In the genomic region with DNA sequence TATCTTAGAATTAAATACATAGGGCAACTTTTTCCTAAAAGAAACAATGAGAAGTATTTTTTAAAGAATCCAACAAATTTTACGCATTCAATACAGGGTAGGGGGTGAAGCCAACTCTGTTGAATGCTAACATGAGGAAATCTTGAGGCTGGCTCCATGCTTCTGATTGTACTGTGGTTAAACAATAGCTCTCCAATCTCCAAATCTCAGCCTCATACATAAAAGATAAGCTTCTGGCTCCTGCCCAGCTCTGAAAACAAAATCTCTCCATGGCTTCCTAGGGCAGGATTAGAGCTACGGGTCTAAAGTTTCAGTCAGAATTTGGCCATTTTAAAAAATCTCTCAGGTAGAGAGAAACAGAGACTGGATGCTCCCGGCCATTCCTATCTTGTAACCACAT, we compare ENCODE assay signal across 14 mouse cellular contexts.
"Had no signal": no experiment of that assay in that cellular context is flagged by ENCODE, and none has a peak within 500 bp of the region (broad histone marks: within the 10 kb centered on the region; RNA-seq: fewer than 3 reads in every experiment).

No protein-coding gene starts in this region.

- H3K4me3 ChIP-seq: intestine, embryonic 15.5 days; layer of hippocampus, adult 2 months; limb, embryonic 12.5 days; liver, embryonic 13.5 days; megakaryocyte, embryonic 14.5 days; neural tube, embryonic 12.5 days had no signal

- H3K9me3 ChIP-seq: intestine, embryonic 15.5 days; limb, embryonic 12.5 days; liver, embryonic 13.5 days; neural tube, embryonic 12.5 days had no signal

- H3K4me1 ChIP-seq: limb, embryonic 12.5 days; liver, embryonic 13.5 days; megakaryocyte, embryonic 14.5 days; neural tube, embryonic 12.5 days had no signal

- ATAC-seq: intestine, embryonic 15.5 days; liver, postnatal 0 days had no signal

- H3K27ac ChIP-seq: intestine, embryonic 15.5 days; layer of hippocampus, adult 2 months; limb, embryonic 12.5 days; liver, embryonic 13.5 days; macrophage; neural tube, embryonic 12.5 days; stomach, postnatal 0 days had no signal

- H3K27me3 ChIP-seq: intestine, embryonic 15.5 days; limb, embryonic 12.5 days; liver, embryonic 13.5 days; megakaryocyte, embryonic 14.5 days; neural tube, embryonic 12.5 days had no signal

- H3K9ac ChIP-seq: intestine, embryonic 15.5 days; limb, embryonic 12.5 days; liver, embryonic 13.5 days; liver, postnatal 0 days; neural tube, embryonic 12.5 days had no signal

- H3K36me3 ChIP-seq: intestine, embryonic 15.5 days; liver, embryonic 13.5 days; neural tube, embryonic 12.5 days had no signal

- DNase-seq: kidney, adult 18-20 months; kidney, postnatal 10 days; kidney, postnatal 4 days; liver; liver, embryonic 13.5 days; liver, postnatal 0 days; thymus, postnatal 4 days had no signal

- H3K4me2 ChIP-seq: intestine, embryonic 15.5 days; limb, embryonic 12.5 days; liver, embryonic 13.5 days; neural tube, embryonic 12.5 days had no signal
